Mouse (Mus musculus) ES-Bruce4 (cell line): ENCODE data around the gene Myf5. TPM values are rescaled to one million over a fixed set of nuclear protein-coding genes. Genes with fewer than 3 reads are reported as not detected.

Source experiments
- H3K27ac ChIP-seq: 2 replicates; pipeline ENCODE4 v1.5.1; 2012; ENCODE audit warnings: low read length, inconsistent platforms; ENCODE audit not compliant: insufficient read depth
- H3K27me3 ChIP-seq: 2 replicates; pipeline ENCODE4 v1.6.1; 2012; ENCODE audit warnings: mild to moderate bottlenecking, low read length, inconsistent platforms; ENCODE audit not compliant: control insufficient read depth, poor library complexity, insufficient read depth, severe bottlenecking
- H3K36me3 ChIP-seq: 2 replicates; pipeline ENCODE4 v1.6.1; 2012; ENCODE audit warnings: inconsistent platforms, mild to moderate bottlenecking, low read length, moderate library complexity; ENCODE audit not compliant: control insufficient read depth, poor library complexity, insufficient read depth, severe bottlenecking
- H3K4me1 ChIP-seq: one replicate; pipeline ENCODE4 v1.8.1; 2011; ENCODE audit warnings: low read length; ENCODE audit not compliant: control insufficient read depth, insufficient read depth
- H3K4me3 ChIP-seq: 2 replicates; pipeline ENCODE4 v1.5.1; 2011; ENCODE audit warnings: low read depth, mild to moderate bottlenecking, low read length
- H3K9ac ChIP-seq: 2 replicates; pipeline ENCODE4 v1.6.1; 2012; ENCODE audit warnings: low read depth, mild to moderate bottlenecking, inconsistent platforms; ENCODE audit not compliant: poor library complexity, severe bottlenecking
- H3K9me3 ChIP-seq: replicated peaks from 2 replicates; pipeline ENCODE4 v1.6.1; 2012; ENCODE audit warnings: mild to moderate bottlenecking, low read length, inconsistent platforms; ENCODE audit not compliant: control insufficient read depth, poor library complexity, insufficient read depth, severe bottlenecking
- CTCF ChIP-seq: IDR thresholded peaks from one replicate; pipeline ENCODE4 v1.8.1; 2011; ENCODE audit warnings: low read depth, low read length
- EP300 ChIP-seq: IDR thresholded peaks from 2 replicates; pipeline ENCODE4 v1.6.1; 2011; ENCODE audit warnings: low read depth, low read length; ENCODE audit not compliant: insufficient read depth
- POLR2A ChIP-seq: IDR thresholded peaks from one replicate; pipeline ENCODE4 v1.8.1; 2011; ENCODE audit warnings: low read length; ENCODE audit not compliant: insufficient read depth
- polyA plus RNA-seq: library from polyadenylated mRNA; stranded (reverse); fragments of >200 nt; gene quantifications from 2 replicates; pipeline ENCODE4 v1.2.4, GENCODE M21; 2011; ENCODE audit warnings: low read depth; ENCODE audit not compliant: missing spikeins, insufficient read depth, insufficient read length

Gene Myf5
- polyA plus RNA-seq, 1 experiment, result not detected

DNA sequence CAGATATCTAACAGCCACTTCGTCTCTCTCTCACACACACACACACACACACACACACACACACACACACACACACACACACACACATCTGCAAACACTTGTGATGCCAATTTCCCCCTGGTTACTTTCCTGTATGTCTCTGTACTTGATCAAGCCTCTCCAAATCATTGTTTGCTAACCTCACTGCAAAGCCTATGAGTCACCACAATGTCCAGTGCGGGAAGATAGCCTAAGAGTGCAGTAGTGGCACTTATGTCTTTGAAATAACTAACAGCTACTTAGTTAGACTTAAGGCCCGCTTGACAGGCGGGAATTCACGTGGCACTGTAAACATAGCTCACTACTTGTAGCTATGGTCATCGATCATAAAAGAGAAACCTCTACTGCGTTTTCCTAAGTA, 18.1 kb downstream of the Myf5 start:
- H3K36me3 ChIP-seq, result no peaks in the 10 kb centered on the region
- no peak for TF ChIP-seq CTCF
- no peak for TF ChIP-seq POLR2A
- no peak for TF ChIP-seq EP300
- no peak overlapping the region for H3K4me3 ChIP-seq
- H3K9ac ChIP-seq, result no peak overlapping the region
- no peaks in the 10 kb centered on the region for H3K27me3 ChIP-seq
- no peak overlapping the region for H3K27ac ChIP-seq
- no peaks in the 10 kb centered on the region for H3K9me3 ChIP-seq
- H3K4me1 ChIP-seq, result no peaks in the 10 kb centered on the region

DNA sequence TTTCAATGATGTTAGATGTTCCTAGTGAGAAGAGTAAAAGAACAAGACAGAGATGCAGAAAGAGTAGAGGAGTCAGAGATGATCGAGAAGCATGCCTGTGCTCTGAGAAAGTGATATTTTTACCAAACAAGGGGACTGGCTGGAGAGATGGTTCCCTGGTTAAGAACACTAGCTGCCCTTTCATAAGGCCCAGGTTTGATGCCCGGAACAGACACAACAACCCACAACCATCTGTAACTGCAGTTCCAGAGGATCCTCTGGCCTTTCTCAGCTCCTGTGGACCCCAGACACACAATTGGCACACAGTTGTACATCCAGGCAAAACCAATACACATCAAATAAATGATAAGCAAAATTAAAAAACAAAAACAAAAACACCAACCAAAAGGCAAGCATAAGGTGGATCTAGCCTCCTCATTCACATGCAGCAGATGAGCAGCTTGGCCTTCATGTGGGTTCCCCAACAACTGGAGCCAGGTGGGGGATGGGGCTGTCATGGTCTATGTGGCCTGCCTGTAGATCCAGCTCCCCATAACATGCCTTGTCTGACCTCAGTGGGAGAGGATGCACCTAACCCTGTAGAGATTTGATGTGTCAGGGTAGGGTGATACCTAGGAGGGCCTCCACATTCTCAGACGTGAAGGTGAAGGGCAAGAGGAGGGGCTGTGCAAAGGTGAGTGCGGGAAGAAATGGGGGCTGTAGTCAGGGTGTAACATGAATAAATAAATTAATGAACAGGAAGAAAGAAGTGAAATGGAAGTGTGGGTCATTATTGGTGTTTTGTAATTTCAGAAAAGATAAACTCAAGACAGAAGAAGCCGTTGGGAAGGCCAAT, 36.2 kb downstream of the Myf5 start:
- no peaks in the 10 kb centered on the region for H3K36me3 ChIP-seq
- H3K4me1 ChIP-seq, result no peaks in the 10 kb centered on the region
- no peaks in the 10 kb centered on the region for H3K27me3 ChIP-seq
- no peaks in the 10 kb centered on the region for H3K9me3 ChIP-seq
- H3K4me3 ChIP-seq, result no peak overlapping the region
- H3K9ac ChIP-seq, result no peak overlapping the region
- TF ChIP-seq EP300, result no peak
- no peak for TF ChIP-seq POLR2A
- no peak for TF ChIP-seq CTCF
- no peak overlapping the region for H3K27ac ChIP-seq

DNA sequence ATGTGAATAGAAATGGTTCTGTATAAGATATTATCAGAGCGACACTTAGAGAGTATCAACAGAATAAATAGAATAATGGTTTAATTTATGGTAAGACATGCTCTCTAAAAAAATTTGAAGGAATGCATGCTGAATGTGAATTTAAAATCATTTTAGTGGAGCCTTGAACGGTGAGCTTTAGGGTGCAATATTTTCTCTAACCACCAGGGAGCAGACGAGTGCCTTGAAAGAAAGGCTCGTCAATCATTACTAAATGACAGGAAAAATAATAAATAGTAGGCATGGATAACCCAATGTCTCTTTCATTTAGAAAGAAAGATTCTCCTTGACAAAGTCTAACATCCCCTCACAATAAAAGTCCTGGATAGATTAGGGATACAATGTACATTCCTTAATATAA, 43.2 kb downstream of the Myf5 start:
- Histone ChIP-seq H3K36me3 (no peaks in the 10 kb centered on the region), H3K4me3 (no peak overlapping the region), H3K27ac (no peak overlapping the region), H3K4me1 (no peaks in the 10 kb centered on the region), H3K9me3 (no peaks in the 10 kb centered on the region), H3K9ac (no peak overlapping the region), H3K27me3 (no peaks in the 10 kb centered on the region)
- TF ChIP-seq EP300 (no peak), CTCF (no peak), POLR2A (no peak)

DNA sequence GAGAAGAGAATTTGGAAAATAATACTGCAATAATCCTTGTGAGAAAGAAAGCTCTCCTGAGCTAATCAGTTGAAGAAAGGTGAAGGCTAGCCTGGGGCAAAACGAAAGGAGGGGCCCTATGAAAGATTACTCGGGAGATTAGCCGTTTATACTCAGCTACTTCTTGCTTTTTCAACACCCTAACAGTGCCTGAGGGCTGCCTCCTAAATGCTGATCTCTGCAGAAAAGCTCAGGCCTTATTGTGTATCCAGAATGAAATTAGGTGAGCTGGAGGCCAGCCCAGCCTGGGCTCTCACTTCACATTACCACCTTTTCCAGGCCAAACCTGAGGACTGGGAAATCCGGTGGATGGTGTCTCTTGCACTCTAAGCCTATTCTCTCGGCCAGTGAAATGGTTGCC, 49.0 kb downstream of the Myf5 start:
- Histone ChIP-seq H3K36me3 (no peaks in the 10 kb centered on the region), H3K4me3 (no peak overlapping the region), H3K27ac (no peak overlapping the region), H3K9me3 (no peaks in the 10 kb centered on the region), H3K27me3 (no peaks in the 10 kb centered on the region), H3K4me1 (no peaks in the 10 kb centered on the region), H3K9ac (no peak overlapping the region)
- TF ChIP-seq POLR2A, result no peak
- no peak for TF ChIP-seq EP300
- no peak for TF ChIP-seq CTCF

Other genes with a start within 250 kb of the Myf5 start
- gene Lin7a, start 214.4 kb downstream of the Myf5 start, polyA plus RNA-seq, result not detected in 2 replicates
- not detected in 2 replicates for gene Myf6, start 8.6 kb upstream of the Myf5 start, polyA plus RNA-seq
- not detected in 2 replicates for gene Ptprq, start 233.9 kb upstream of the Myf5 start, polyA plus RNA-seq